Mouse (Mus musculus) CD8-positive naive resting alpha-beta T cell, adult 2 months (primary cell): Measurements from ENCODE around the gene Parn.

Experiments
- DNase-seq, 2 experiments: peaks; one replicate each; pipeline ENCODE4 v3.0.0; 2022; ENCODE audit warnings: low read depth in 2 of 2, low spot score in 2 of 2

Parn gene

GRCm38 (mm10) chr16:13556954-13557470, 111.0 kb downstream of the Parn start:
- DNase-seq = no peak

GRCm38 (mm10) chr16:13556446-13556845, 111.5 kb downstream of the Parn start:
- DNase-seq = no peak

GRCm38 (mm10) chr16:13550667-13551066, 117.3 kb downstream of the Parn start:
- DNase-seq = no peak

- DNase-seq = no peak
These were observed 118.0 kb downstream of the Parn start for GRCm38 (mm10) chr16:13549976-13550375.

GRCm38 (mm10) chr16:13541816-13542215, 126.2 kb downstream of the Parn start:
- no peak for DNase-seq

GRCm38 (mm10) chr16:13541121-13541747, 126.7 kb downstream of the Parn start:
- no peak for DNase-seq

- no peak for DNase-seq
These were observed 128.9 kb downstream of the Parn start for GRCm38 (mm10) chr16:13538933-13539648.

GRCm38 (mm10) chr16:13538213-13538932, 129.6 kb downstream of the Parn start:
- DNase-seq = no peak

GRCm38 (mm10) chr16:13536404-13536803, 131.6 kb downstream of the Parn start:
- no peak for DNase-seq

GRCm38 (mm10) chr16:13535856-13536255, 132.1 kb downstream of the Parn start:
- no peak for DNase-seq

GRCm38 (mm10) chr16:13532840-13533239, 135.1 kb downstream of the Parn start:
- DNase-seq = no peak

GRCm38 (mm10) chr16:13531279-13531678, 136.7 kb downstream of the Parn start:
- DNase-seq = no peak

- no peak for DNase-seq
These were observed 146.6 kb downstream of the Parn start for GRCm38 (mm10) chr16:13521359-13521758.

GRCm38 (mm10) chr16:13520301-13520700, 147.7 kb downstream of the Parn start:
- no peak for DNase-seq

- DNase-seq = no peak
These were observed 151.8 kb downstream of the Parn start for GRCm38 (mm10) chr16:13516214-13516613.

GRCm38 (mm10) chr16:13515524-13515923, 152.4 kb downstream of the Parn start:
- no peak for DNase-seq

GRCm38 (mm10) chr16:13505055-13505454, 162.9 kb downstream of the Parn start:
- DNase-seq = no peak

GRCm38 (mm10) chr16:13504476-13504875, 163.5 kb downstream of the Parn start:
- no peak for DNase-seq

- DNase-seq = no peak
These were observed 169.0 kb downstream of the Parn start for GRCm38 (mm10) chr16:13498923-13499322.

- DNase-seq = no peak
These were observed 174.0 kb downstream of the Parn start for GRCm38 (mm10) chr16:13493981-13494380.

- no peak for DNase-seq
These were observed 175.0 kb downstream of the Parn start for GRCm38 (mm10) chr16:13492996-13493395.

- no peak for DNase-seq
These were observed 176.2 kb downstream of the Parn start for GRCm38 (mm10) chr16:13491776-13492175.
